Mouse (Mus musculus) kidney, embryonic 16.5 days (tissue): ENCODE measurements at regions not wholly inside any gene's neighbourhood (a gene's known extent, or its start where the extent isn't known, plus 50 kb on each side); places are given as distances from the start of the nearest gene placed in this dataset.

Experiments used
- ATAC-seq: fragments of 200-750 bp; cut with Nextera tagmentation; 2 replicates; pipeline ENCODE4 v1.8.0; 2017; ENCODE audit warnings: moderate TSS enrichment; ENCODE audit not compliant: low FRiP score, low TSS enrichment
- H3K27ac ChIP-seq: fragments of 300-500 bp; sonication (generic); 2 replicates; pipeline ENCODE4 v1.5.1; 2014; ENCODE audit warnings: low read length
- H3K27me3 ChIP-seq: fragments of 300-500 bp; sonication (generic); 2 replicates; pipeline ENCODE4 v1.6.1; 2014; ENCODE audit warnings: low read length, control low read depth, mixed read lengths; ENCODE audit not compliant: insufficient read depth
- H3K36me3 ChIP-seq: fragments of 300-500 bp; sonication (generic); 2 replicates; pipeline ENCODE4 v1.6.1; 2014; ENCODE audit warnings: low read length, control low read depth, mixed read lengths; ENCODE audit not compliant: insufficient read depth
- H3K4me1 ChIP-seq: fragments of 300-500 bp; sonication (generic); 2 replicates; pipeline ENCODE4 v1.6.1; 2014; ENCODE audit warnings: low read length, control low read depth, mixed read lengths; ENCODE audit not compliant: insufficient read depth
- H3K4me2 ChIP-seq: fragments of 300-500 bp; sonication (generic); replicated peaks from 2 replicates; pipeline ENCODE4 v1.6.1; 2014; ENCODE audit warnings: low read depth, low read length
- H3K4me3 ChIP-seq: fragments of 300-500 bp; sonication (generic); 2 replicates; pipeline ENCODE4 v1.5.1; 2014; ENCODE audit warnings: mild to moderate bottlenecking, low read length
- H3K9ac ChIP-seq: fragments of 300-500 bp; sonication (generic); replicated peaks from 2 replicates; pipeline ENCODE4 v1.6.1; 2014; ENCODE audit warnings: low read length
- H3K9me3 ChIP-seq: fragments of 300-500 bp; sonication (generic); 2 replicates; pipeline ENCODE4 v1.6.1; 2016; ENCODE audit warnings: low read length, control low read depth
- WGBS: fragments of 180-500 bp; shearing (Covaris S2); extraction: QIAGEN DNeasy Blood & Tissue Kit; methylation state at CpG from one replicate; pipeline ENCODE4 v1.1.7; 2014; 5-methylcytosine and 5-hydroxymethylcytosine counted together

GRCm38 (mm10) chr3:52611881-52612280, 343.7 kb downstream of the Foxo1 start:
- H3K27me3 ChIP-seq = no peaks in the 10 kb centered on the region
- H3K36me3 ChIP-seq = no peaks in the 10 kb centered on the region
- 95% methylated on average over 8 of the region's 8 CpGs for WGBS
- H3K9me3 ChIP-seq = no peaks in the 10 kb centered on the region
- H3K4me1 ChIP-seq = no peaks in the 10 kb centered on the region
- no peak overlapping the region for H3K4me2 ChIP-seq
- H3K4me3 ChIP-seq = no peak overlapping the region
- no peak overlapping the region for H3K9ac ChIP-seq
- no peak for ATAC-seq
- no peak overlapping the region for H3K27ac ChIP-seq

- Histone ChIP-seq H3K9me3 (no peaks in the 10 kb centered on the region), H3K27me3 (no peaks in the 10 kb centered on the region), H3K36me3 (no peaks in the 10 kb centered on the region), H3K4me1 (no peaks in the 10 kb centered on the region), H3K4me3 (no peak overlapping the region), H3K27ac (no peak overlapping the region), H3K9ac (no peak overlapping the region), H3K4me2 (no peak overlapping the region)
- ATAC-seq = no peak
- WGBS = 59% methylated on average over 3 of the region's 3 CpGs
Observed at GRCm38 (mm10) chr3:52610466-52610865, 342.3 kb downstream of the Foxo1 start.

GRCm38 (mm10) chr3:52608086-52608426, 339.9 kb downstream of the Foxo1 start:
- no peak overlapping the region for H3K27ac ChIP-seq
- H3K9ac ChIP-seq = no peak overlapping the region
- H3K4me1 ChIP-seq = no peaks in the 10 kb centered on the region
- ATAC-seq = no peak
- H3K4me2 ChIP-seq = no peak overlapping the region
- H3K4me3 ChIP-seq = no peak overlapping the region
- WGBS = 89% methylated on average over 5 of the region's 5 CpGs
- no peaks in the 10 kb centered on the region for H3K9me3 ChIP-seq
- no peaks in the 10 kb centered on the region for H3K27me3 ChIP-seq
- no peaks in the 10 kb centered on the region for H3K36me3 ChIP-seq

GRCm38 (mm10) chr3:52607379-52608085, 339.4 kb downstream of the Foxo1 start:
- no peaks in the 10 kb centered on the region for H3K27me3 ChIP-seq
- WGBS = 85% methylated on average over 12 of the region's 12 CpGs

GRCm38 (mm10) chr3:52605261-52605771, 337.2 kb downstream of the Foxo1 start:
- no peak overlapping the region for H3K4me2 ChIP-seq
- H3K4me3 ChIP-seq = no peak overlapping the region
- no peaks in the 10 kb centered on the region for H3K4me1 ChIP-seq
- H3K27ac ChIP-seq = no peak overlapping the region
- no peak overlapping the region for H3K9ac ChIP-seq
- H3K9me3 ChIP-seq = no peaks in the 10 kb centered on the region
- 58% methylated on average over 6 of the region's 6 CpGs for WGBS
- no peaks in the 10 kb centered on the region for H3K36me3 ChIP-seq
- H3K27me3 ChIP-seq = no peaks in the 10 kb centered on the region
- no peak for ATAC-seq

More at GRCm38 (mm10) chr3:52607379-52608085, 339.4 kb downstream of the Foxo1 start:
- Histone ChIP-seq H3K9me3 (no peaks in the 10 kb centered on the region), H3K4me2 (no peak overlapping the region), H3K4me1 (no peaks in the 10 kb centered on the region), H3K27ac (no peak overlapping the region), H3K9ac (no peak overlapping the region), H3K36me3 (no peaks in the 10 kb centered on the region), H3K4me3 (no peak overlapping the region)
- no peak for ATAC-seq

- Histone ChIP-seq H3K27me3 (no peaks in the 10 kb centered on the region), H3K4me3 (no peak overlapping the region), H3K9ac (no peak overlapping the region), H3K36me3 (no peaks in the 10 kb centered on the region), H3K4me1 (no peaks in the 10 kb centered on the region), H3K9me3 (no peaks in the 10 kb centered on the region), H3K27ac (no peak overlapping the region), H3K4me2 (no peak overlapping the region)
- ATAC-seq = peak; percentile 71; the same call in 1 of the 2 replicates
- WGBS = 50% methylated on average over 8 of the region's 8 CpGs
Observed at GRCm38 (mm10) chr3:52603244-52603704, 335.1 kb downstream of the Foxo1 start.

- ATAC-seq = no peak
- Histone ChIP-seq H3K9me3 (no peaks in the 10 kb centered on the region), H3K27me3 (no peaks in the 10 kb centered on the region), H3K4me1 (no peaks in the 10 kb centered on the region), H3K4me3 (no peak overlapping the region), H3K4me2 (no peak overlapping the region), H3K27ac (no peak overlapping the region), H3K36me3 (no peaks in the 10 kb centered on the region), H3K9ac (no peak overlapping the region)
- WGBS = 92% methylated on average over 21 of the region's 21 CpGs
Observed at GRCm38 (mm10) chr3:52601011-52601745, 333.0 kb downstream of the Foxo1 start.

GRCm38 (mm10) chr3:52600581-52600980, 332.4 kb downstream of the Foxo1 start:
- Histone ChIP-seq H3K27me3 (no peaks in the 10 kb centered on the region), H3K36me3 (no peaks in the 10 kb centered on the region), H3K9me3 (no peaks in the 10 kb centered on the region), H3K4me2 (no peak overlapping the region), H3K4me3 (no peak overlapping the region), H3K9ac (no peak overlapping the region), H3K4me1 (no peaks in the 10 kb centered on the region), H3K27ac (no peak overlapping the region)
- ATAC-seq = no peak
- 79% methylated on average over 13 of the region's 13 CpGs for WGBS

- WGBS = 93% methylated on average over 4 of the region's 4 CpGs
- Histone ChIP-seq H3K27ac (no peak overlapping the region), H3K27me3 (no peaks in the 10 kb centered on the region), H3K36me3 (no peaks in the 10 kb centered on the region), H3K4me3 (no peak overlapping the region), H3K9me3 (no peaks in the 10 kb centered on the region), H3K4me1 (no peaks in the 10 kb centered on the region), H3K9ac (no peak overlapping the region), H3K4me2 (no peak overlapping the region)
- ATAC-seq = no peak
Observed at GRCm38 (mm10) chr3:52600146-52600545, 332.0 kb downstream of the Foxo1 start.

- no peaks in the 10 kb centered on the region for H3K9me3 ChIP-seq
- no peak overlapping the region for H3K27ac ChIP-seq
- no peak overlapping the region for H3K9ac ChIP-seq
- no peak overlapping the region for H3K4me2 ChIP-seq
- no peaks in the 10 kb centered on the region for H3K36me3 ChIP-seq
- no peaks in the 10 kb centered on the region for H3K4me1 ChIP-seq
- H3K4me3 ChIP-seq = no peak overlapping the region
- ATAC-seq = no peak
- H3K27me3 ChIP-seq = no peaks in the 10 kb centered on the region
- 75% methylated on average over 4 of the region's 4 CpGs for WGBS
Observed at GRCm38 (mm10) chr3:52586418-52586817, 318.3 kb downstream of the Foxo1 start.
